Mouse (Mus musculus) ES-E14 (cell line): ENCODE results near the gene Ypel2.

Experiments
- CHD2 ChIP-seq: IDR thresholded peaks from 2 replicates; pipeline ENCODE4 v1.6.1; 2014; ENCODE audit warnings: mild to moderate bottlenecking, low read depth, low read length, inconsistent platforms
- HCFC1 ChIP-seq: IDR thresholded peaks from 2 replicates; pipeline ENCODE4 v1.6.1; 2012; ENCODE audit warnings: low read length, inconsistent platforms, borderline replicate concordance; ENCODE audit not compliant: insufficient read depth
- MAFK ChIP-seq: IDR thresholded peaks from 2 replicates; pipeline ENCODE4 v1.6.1; 2014; ENCODE audit warnings: mild to moderate bottlenecking, low read depth, low read length, inconsistent platforms; ENCODE audit not compliant: insufficient read depth
- ZC3H11A ChIP-seq: IDR thresholded peaks from 2 replicates; pipeline ENCODE4 v1.6.1; 2012; ENCODE audit warnings: low read depth, mild to moderate bottlenecking, inconsistent platforms, low read length, borderline replicate concordance
- ZNF384 ChIP-seq: IDR thresholded peaks from 2 replicates; pipeline ENCODE4 v1.6.1; 2012; ENCODE audit warnings: low read depth, low read length, inconsistent platforms

GRCm38 (mm10) chr11:86895156-86895555, 98.4 kb downstream of the Ypel2 start:
- TF ChIP-seq HCFC1 (no peak), ZC3H11A (no peak), MAFK (no peak), ZNF384 (no peak), CHD2 (no peak)
